Mouse (Mus musculus): Measurements from ENCODE around the gene Bicc1. TPM values are rescaled to one million over a fixed set of nuclear protein-coding genes. Genes with fewer than 3 reads are reported as not detected.

Bicc1 gene
- total and polyA plus RNA-seq, 3 experiments = not detected

DNA sequence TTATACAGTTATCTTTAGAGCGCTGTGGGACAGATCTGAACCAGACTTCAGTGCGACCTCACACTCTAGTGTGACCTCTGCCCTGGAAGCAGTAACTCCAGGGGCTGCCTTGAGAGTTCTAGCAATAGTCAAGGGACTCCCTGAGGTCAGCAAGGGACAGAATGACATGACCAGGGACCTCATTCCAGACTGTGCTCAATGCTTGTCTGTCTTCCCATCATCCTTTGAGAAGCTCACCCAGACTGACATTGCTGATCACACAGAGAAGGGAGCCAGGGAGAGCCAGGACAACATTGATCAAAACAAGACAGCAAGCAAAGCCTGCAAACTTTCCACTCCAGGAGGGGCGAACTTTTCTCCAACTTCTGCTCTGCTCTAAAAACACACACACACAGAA is 38.7 kb downstream of the Bicc1 start:
- no peak for DNase-seq (ENCODE audit: low read depth, low spot score)
- Histone ChIP-seq H3K27me3 (ENCODE audit: control insufficient read depth in 1 of 2, insufficient read depth in 2 of 2, low read length in 2 of 2) (no peaks in the 10 kb centered on the region), H3K27ac (ENCODE audit: control insufficient read depth, low read depth, low read length) (no peak overlapping the region), H3K36me3 (ENCODE audit: control insufficient read depth in 1 of 2, insufficient read depth in 2 of 2, low read length in 2 of 2) (no peaks in the 10 kb centered on the region), H3K4me3 (ENCODE audit: control insufficient read depth in 1 of 2, insufficient read depth in 1 of 2, low read depth in 2 of 2, low read length in 2 of 2) (no peak overlapping the region), H3K9ac (ENCODE audit: control insufficient read depth, low read depth, low read length, poor library complexity, severe bottlenecking) (no peak overlapping the region), H3K79me2 (ENCODE audit: control insufficient read depth, insufficient read depth, low read length, poor library complexity) (no peaks in the 10 kb centered on the region), H3K4me1 (ENCODE audit: control insufficient read depth in 1 of 2, insufficient read depth in 2 of 2, low read length in 2 of 2) (no peaks in the 10 kb centered on the region), H3K9me3 (replicated peaks; ENCODE audit: insufficient read depth, low read length) (no peaks in the 10 kb centered on the region)
- TF ChIP-seq POLR2AphosphoS5 (IDR thresholded peaks at IDR 0.05; ENCODE audit: borderline replicate concordance, low read depth, low read length) = no peak
- TF ChIP-seq USF2 (IDR thresholded peaks at IDR 0.05; ENCODE audit: borderline replicate concordance in 1 of 2, insufficient read depth in 1 of 2, low read depth in 1 of 2, low read length in 2 of 2) = no peak
- no peak for TF ChIP-seq E2F4 (IDR thresholded peaks at IDR 0.05; ENCODE audit: borderline replicate concordance, low read depth, low read length)
- TF ChIP-seq RCOR1 (IDR thresholded peaks at IDR 0.05; ENCODE audit: low read depth, low read length) = no peak
- no peak for TF ChIP-seq ZMIZ1 (IDR thresholded peaks at IDR 0.05; ENCODE audit: low read depth, low read length)
- no peak for TF ChIP-seq RAD21 (IDR thresholded peaks at IDR 0.05; ENCODE audit: low read depth, low read length)
- no peak for TF ChIP-seq ZNF384 (IDR thresholded peaks at IDR 0.05; ENCODE audit: low read depth, low read length)
- no peak for TF ChIP-seq ETS1 (IDR thresholded peaks at IDR 0.05; ENCODE audit: low read depth, low read length)
- TF ChIP-seq SMC3 (IDR thresholded peaks at IDR 0.05; ENCODE audit: low read depth, low read length) = no peak
- no peak for TF ChIP-seq CHD1 (IDR thresholded peaks at IDR 0.05; ENCODE audit: low read depth, low read length)
- no peak for TF ChIP-seq GATA1 (IDR thresholded peaks at IDR 0.05; ENCODE audit: low read depth, low read length)
- TF ChIP-seq GABPA (IDR thresholded peaks at IDR 0.05; ENCODE audit: low read depth, low read length) = no peak

DNA sequence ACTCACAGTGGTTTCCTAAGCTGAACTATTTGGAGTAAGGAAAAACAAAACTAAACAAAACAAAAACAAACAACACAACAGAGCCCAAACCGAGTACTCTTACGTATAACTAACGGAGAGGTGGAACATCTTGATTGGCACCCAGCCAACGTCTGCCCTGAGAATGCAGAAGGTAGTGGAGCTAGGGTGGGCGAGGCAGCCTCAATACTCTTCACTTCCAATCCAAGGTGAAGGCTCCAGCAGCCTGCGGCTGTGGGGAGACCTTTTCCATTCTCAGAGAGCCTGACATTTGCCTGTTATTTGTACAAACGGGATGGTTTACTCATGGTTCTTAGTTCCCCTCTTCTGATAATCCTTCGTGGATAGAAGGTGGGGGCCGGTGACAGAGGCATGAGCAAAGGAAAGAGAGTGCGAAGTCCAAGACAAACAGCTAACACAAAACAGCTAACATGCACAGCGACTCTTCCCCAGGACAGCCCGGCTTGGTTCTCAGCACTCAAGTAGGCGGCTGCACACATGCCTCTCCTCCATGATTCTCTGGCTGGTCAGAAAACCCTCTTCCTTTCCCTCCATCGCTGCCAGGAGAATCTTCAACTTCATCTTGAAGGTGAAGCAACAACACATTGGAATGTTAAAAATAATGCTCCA is 39.3 kb downstream of the Bicc1 start:
- no peaks in the 10 kb centered on the region for H3K27me3 ChIP-seq (ENCODE audit: control insufficient read depth in 1 of 2, insufficient read depth in 2 of 2, low read length in 2 of 2)
- H3K36me3 ChIP-seq (ENCODE audit: control insufficient read depth in 1 of 2, insufficient read depth in 2 of 2, low read length in 2 of 2) = no peaks in the 10 kb centered on the region
- no peaks in the 10 kb centered on the region for H3K4me1 ChIP-seq (ENCODE audit: control insufficient read depth in 1 of 2, insufficient read depth in 2 of 2, low read length in 2 of 2)
- TF ChIP-seq NRF1 (IDR thresholded peaks at IDR 0.05; ENCODE audit: insufficient read depth, low read depth, low read length, poor library complexity, severe bottlenecking) (no peak), RCOR1 (IDR thresholded peaks at IDR 0.05; ENCODE audit: low read depth, low read length) (no peak), NELFE (IDR thresholded peaks at IDR 0.05; ENCODE audit: low read depth, low read length) (no peak), TCF12 (IDR thresholded peaks at IDR 0.05; ENCODE audit: low read depth, low read length) (no peak)
- no peak for DNase-seq (ENCODE audit: low read depth, low spot score)
- H3K79me2 ChIP-seq (ENCODE audit: control insufficient read depth, insufficient read depth, low read length, poor library complexity) = no peaks in the 10 kb centered on the region
- H3K9ac ChIP-seq (ENCODE audit: control insufficient read depth, low read depth, low read length, poor library complexity, severe bottlenecking) = no peak overlapping the region
- no peaks in the 10 kb centered on the region for H3K9me3 ChIP-seq (replicated peaks; ENCODE audit: insufficient read depth, low read length)
- H3K27ac ChIP-seq (ENCODE audit: control insufficient read depth, low read depth, low read length) = no peak overlapping the region
- H3K4me3 ChIP-seq (ENCODE audit: control insufficient read depth in 1 of 2, insufficient read depth in 1 of 2, low read depth in 2 of 2, low read length in 2 of 2) = no peak overlapping the region

All from MEL (cell line).